Comparison of ENCODE assay signal across 7 mouse cellular contexts in genomic region chr1:135865518-135866194, GRCm38 (mm10). TPM values are rescaled to one million over a fixed set of nuclear protein-coding genes. Genes with fewer than 3 reads are reported as not detected.
DNase-seq lines count a peak whose midpoint lies in the region; ATAC-seq and TF ChIP-seq lines count a peak whose summit lies in the region.

No protein-coding gene starts in this region.

- no peak overlapping the region for H3K4me3 ChIP-seq in kidney, adult 2 months (ENCODE audit: insufficient read depth, low read depth, low read length)
- no peak overlapping the region for H3K4me3 ChIP-seq in limb, embryonic 12.5 days (replicated peaks)
- no peak overlapping the region for H3K4me3 ChIP-seq in midbrain, embryonic 16.5 days (ENCODE audit: low read depth, low read length)

- H3K9ac ChIP-seq in limb, embryonic 12.5 days (replicated peaks) = no peak overlapping the region
- no peak overlapping the region for H3K9ac ChIP-seq in midbrain, embryonic 16.5 days (ENCODE audit: low read depth, low read length)

- peak; percentile 98; the same call in 1 of the 2 replicates for TF ChIP-seq CTCF in kidney, adult 2 months (conservative IDR thresholded peaks at IDR 0.05; ENCODE audit: insufficient read depth, insufficient read length, low read depth, low read length)

- peak; percentile 74; the same call in 1 of the 2 replicates for ATAC-seq in limb, embryonic 12.5 days (ENCODE audit: insufficient number of reproducible peaks, insufficient read depth, low FRiP score, low TSS enrichment, low read depth)
- peak; percentile 87 for ATAC-seq in midbrain, embryonic 16.5 days

- no peak overlapping the region for H3K4me2 ChIP-seq in limb, embryonic 12.5 days
- no peak overlapping the region for H3K4me2 ChIP-seq in midbrain, embryonic 16.5 days (ENCODE audit: low read length)

- 48% methylated on average over 19 of the region's 19 CpGs for WGBS in kidney, adult 2 months
- 45% methylated on average over 19 of the region's 19 CpGs for WGBS in limb, embryonic 12.5 days
- WGBS in midbrain, embryonic 16.5 days = 52% methylated on average over 19 of the region's 19 CpGs

- H3K9me3 ChIP-seq in limb, embryonic 12.5 days = no peaks in the 10 kb centered on the region
- H3K9me3 ChIP-seq in midbrain, embryonic 16.5 days (replicated peaks; ENCODE audit: control insufficient read depth, low read length, poor library complexity, severe bottlenecking) = no peaks in the 10 kb centered on the region

- H3K27ac ChIP-seq in kidney, adult 2 months (ENCODE audit: insufficient read depth, low read depth, low read length) = no peak overlapping the region
- no peak overlapping the region for H3K27ac ChIP-seq in limb, embryonic 12.5 days
- no peak overlapping the region for H3K27ac ChIP-seq in midbrain, embryonic 16.5 days (ENCODE audit: low read length)

- no peak for TF ChIP-seq POLR2A in kidney, adult 2 months (IDR thresholded peaks at IDR 0.05; ENCODE audit: low read depth, low read length)

- intact Hi-C loops in gastrocnemius, postnatal 14 days (cut with DNase I; ENCODE audit: low total_unique reads) = loop anchor here (2.0 kb wide), 1 partner anchor 79 kb away; no protein-coding TSS in a partner anchor

- no peaks in the 10 kb centered on the region for H3K4me1 ChIP-seq in kidney, adult 2 months (ENCODE audit: control insufficient read depth, insufficient read depth, low read length)
- no peaks in the 10 kb centered on the region for H3K4me1 ChIP-seq in limb, embryonic 12.5 days (replicated peaks)
- no peaks in the 10 kb centered on the region for H3K4me1 ChIP-seq in midbrain, embryonic 16.5 days (ENCODE audit: control insufficient read depth, insufficient read depth, low read length)

- peak; percentile 81 for DNase-seq in adrenal gland, adult 2 months
- DNase-seq in embryo, embryonic 10 days (ENCODE audit: low spot score) = peak; percentile 91
- DNase-seq in gastrocnemius, postnatal 14 days = peak; percentile 87
- DNase-seq in kidney, adult 2 months = peak; percentile 74
- DNase-seq in spleen, postnatal 14 days (ENCODE audit: low spot score in 2 of 2) = peak; percentile 56 to 74

- H3K27me3 ChIP-seq in kidney, adult 2 months (replicated peaks; ENCODE audit: control insufficient read depth, insufficient read depth, low read length) = no peaks in the 10 kb centered on the region
- peaks cover 6% of the 10 kb centered on the region for H3K27me3 ChIP-seq in limb, embryonic 12.5 days
- no peaks in the 10 kb centered on the region for H3K27me3 ChIP-seq in midbrain, embryonic 16.5 days (ENCODE audit: control insufficient read depth, insufficient read depth, low read depth, low read length)

- no peaks in the 10 kb centered on the region for H3K36me3 ChIP-seq in kidney, adult 2 months (ENCODE audit: control insufficient read depth, insufficient read depth, low read length)
- H3K36me3 ChIP-seq in limb, embryonic 12.5 days = no peaks in the 10 kb centered on the region
- no peaks in the 10 kb centered on the region for H3K36me3 ChIP-seq in midbrain, embryonic 16.5 days (ENCODE audit: control insufficient read depth, insufficient read depth, low read length)

RNA-seq across cellular contexts. Expression of gene Tnnt2, which starts 29.5 kb away (rescaled TPM):
- 1 to 10 TPM; 3.1 to 5.7 TPM for total RNA-seq in adrenal gland, adult 2 months (2021)
- polyA plus RNA-seq in adrenal gland, adult 2 months (2012; rRNA removed) = 0.66 and 1.00 TPM in 2 replicates
- total RNA-seq in gastrocnemius, postnatal 14 days (2021) = 10 to 100 TPM; 22.8 to 27.9 TPM
- 0.44 and 1.0 TPM in 2 replicates for polyA plus RNA-seq in kidney, adult 2 months (2012; rRNA removed)
- polyA plus RNA-seq in limb, embryonic 12.5 days (2016; fragmentation: Nextera tagmentation; extraction: Ambion mirVana) = 36.0 and 40.6 TPM in 2 replicates
- 0.46 and 0.53 TPM in 2 replicates for polyA plus RNA-seq in midbrain, embryonic 16.5 days (2015; fragmentation: Nextera tagmentation; extraction: Ambion mirVana)

RNA-seq across cellular contexts. Expression of gene Lad1, which starts 47.3 kb away (rescaled TPM):
- total RNA-seq in adrenal gland, adult 2 months (2021) = under 1 TPM; 0.14 to 0.17 TPM
- polyA plus RNA-seq in adrenal gland, adult 2 months (2012; rRNA removed) = 0.38 and 0.40 TPM in 2 replicates
- total RNA-seq in gastrocnemius, postnatal 14 days (2021) = under 1 TPM; 0.16 to 0.22 TPM
- 114 and 145 TPM in 2 replicates for polyA plus RNA-seq in kidney, adult 2 months (2012; rRNA removed)
- polyA plus RNA-seq in limb, embryonic 12.5 days (2016; fragmentation: Nextera tagmentation; extraction: Ambion mirVana) = 5.2 and 5.3 TPM in 2 replicates
- 0.95 and 1.3 TPM in 2 replicates for polyA plus RNA-seq in midbrain, embryonic 16.5 days (2015; fragmentation: Nextera tagmentation; extraction: Ambion mirVana)

RNA-seq across cellular contexts. Expression of gene Pkp1, which starts 53.4 kb away (rescaled TPM):
- total RNA-seq in adrenal gland, adult 2 months (2021) = not detected
- polyA plus RNA-seq in adrenal gland, adult 2 months (2012; rRNA removed) = 0.03 TPM in 1 of 2 replicates, not detected in the other
- total RNA-seq in gastrocnemius, postnatal 14 days (2021) = not detected
- 0.14 and 0.27 TPM in 2 replicates for polyA plus RNA-seq in kidney, adult 2 months (2012; rRNA removed)
- 1.3 and 2.6 TPM in 2 replicates for polyA plus RNA-seq in limb, embryonic 12.5 days (2016; fragmentation: Nextera tagmentation; extraction: Ambion mirVana)
- polyA plus RNA-seq in midbrain, embryonic 16.5 days (2015; fragmentation: Nextera tagmentation; extraction: Ambion mirVana) = 0.06 TPM in 1 of 2 replicates, not detected in the other

Comparison
In these comparisons a context has a peak if more than half of its experiments do, and no peak if none do; other contexts are left out.
1. RNA of gene Tnnt2, which starts 29.5 kb away (polyA plus RNA-seq): 36.0 to 40.6 TPM in limb, embryonic 12.5 days; 0.66 to 1.00 TPM in adrenal gland, adult 2 months, 0.46 to 0.53 TPM in midbrain, embryonic 16.5 days and 0.44 to 1.0 TPM in kidney, adult 2 months; every median in the first group is over 10 times any median in the second.
2. RNA of gene Lad1, which starts 47.3 kb away (polyA plus RNA-seq): 114 to 145 TPM in kidney, adult 2 months; 5.2 to 5.3 TPM in limb, embryonic 12.5 days, 0.95 to 1.3 TPM in midbrain, embryonic 16.5 days and 0.38 to 0.40 TPM in adrenal gland, adult 2 months; every median in the first group is over 10 times any median in the second.
3. Peak in every context shown above with its lines, with median percentiles within 50 percentile points of each other: DNase-seq.